Mouse (Mus musculus): Measurements from ENCODE around the gene Ptpdc1. TPM values are rescaled to one million over a fixed set of nuclear protein-coding genes. Genes with fewer than 3 reads are reported as not detected.
A peak's percentile ranks its signal among the peaks of the same experiment; 100 is the strongest.

The Ptpdc1 gene
- polyA plus RNA-seq, 1 experiment from 2014 or later: 17.2 TPM

DNA sequence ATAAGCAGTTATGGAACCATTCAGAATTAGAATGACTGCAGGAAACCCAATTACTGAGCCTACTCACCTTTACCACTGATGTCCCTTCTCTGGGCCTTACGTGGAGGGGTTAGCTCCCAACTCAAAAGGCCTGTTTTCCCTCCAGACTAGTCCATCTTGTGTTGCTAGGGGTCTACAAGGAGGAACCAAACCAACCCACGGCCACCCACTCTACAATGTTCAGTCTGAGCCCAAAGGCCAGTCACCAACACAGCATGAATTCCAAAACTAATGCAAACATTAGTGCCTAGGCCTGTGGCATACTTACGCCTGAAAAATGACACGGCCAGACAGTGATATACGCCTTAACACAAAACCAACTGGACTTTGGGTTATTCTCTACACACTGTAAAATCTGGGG is 92.0 kb downstream of the Ptpdc1 start:
- Histone ChIP-seq H3K4me2 (no peak overlapping the region), H3K9me3 (ENCODE audit: control insufficient read depth, low read length) (no peaks in the 10 kb centered on the region), H3K27ac (ENCODE audit: low read depth, low read length) (no peak overlapping the region), H3K36me3 (ENCODE audit: control insufficient read depth, insufficient read depth, low read length) (peaks cover 2% of the 10 kb centered on the region; the same call in 1 of the 2 replicates), H3K4me1 (ENCODE audit: control insufficient read depth, insufficient read depth, low read length) (no peaks in the 10 kb centered on the region), H3K27me3 (ENCODE audit: control insufficient read depth, insufficient read depth, low read length) (no peaks in the 10 kb centered on the region), H3K4me3 (ENCODE audit: low read depth, low read length) (no peak overlapping the region), H3K9ac (ENCODE audit: low read length) (no peak overlapping the region)
- 85% methylated on average over 5 of the region's 5 CpGs for WGBS
- DNase-seq (ENCODE audit: low spot score, missing footprints): no peak
- ATAC-seq (ENCODE audit: low FRiP score): no peak

DNA sequence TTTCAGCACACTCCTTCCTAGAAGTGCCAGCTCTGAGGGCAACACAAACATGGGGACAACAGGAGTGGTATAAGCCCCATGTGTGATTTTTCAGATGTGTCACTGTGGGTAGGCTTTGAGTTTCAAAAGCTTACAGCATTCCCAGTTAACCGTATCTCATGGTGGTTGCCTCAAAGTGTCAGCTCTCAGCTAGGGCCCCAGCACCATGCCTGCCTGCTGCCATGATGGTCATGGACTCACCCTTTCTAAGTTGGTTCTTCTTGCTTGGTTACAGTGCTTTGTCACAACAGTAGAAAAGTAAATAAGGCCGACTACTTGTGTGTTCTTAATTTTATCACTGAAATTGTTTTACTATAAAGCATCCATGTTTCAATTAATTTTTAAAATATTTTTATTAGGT is 94.0 kb downstream of the Ptpdc1 start:
- no peak for ATAC-seq (ENCODE audit: low FRiP score)
- 83% methylated on average over 2 of the region's 2 CpGs for WGBS
- no peak overlapping the region for H3K9ac ChIP-seq (ENCODE audit: low read length)

DNA sequence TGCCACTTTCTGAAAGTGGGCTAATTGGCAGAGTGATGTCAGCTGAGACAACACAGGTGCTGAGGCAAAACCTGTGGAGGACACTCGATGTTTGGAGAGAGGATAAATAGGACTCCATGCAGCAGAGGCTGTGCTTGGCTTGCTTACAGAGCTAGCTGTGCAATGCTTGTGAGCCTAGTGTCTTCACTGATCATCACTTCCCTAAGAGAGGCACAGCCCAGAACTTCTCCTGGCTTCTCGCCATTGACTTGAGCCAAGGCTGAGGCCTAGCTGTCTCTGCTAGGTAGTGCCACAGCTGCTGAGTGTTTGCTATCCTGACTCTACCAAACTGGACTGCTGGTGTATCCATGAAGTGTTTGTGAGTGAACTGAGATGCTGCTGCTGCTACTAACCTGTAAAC is 94.8 kb downstream of the Ptpdc1 start:
- Histone ChIP-seq H3K4me3 (ENCODE audit: low read depth, low read length) (no peak overlapping the region), H3K36me3 (ENCODE audit: control insufficient read depth, insufficient read depth, low read length) (no peaks in the 10 kb centered on the region), H3K4me1 (ENCODE audit: control insufficient read depth, insufficient read depth, low read length) (no peaks in the 10 kb centered on the region), H3K9ac (ENCODE audit: low read length) (no peak overlapping the region), H3K27ac (ENCODE audit: low read depth, low read length) (no peak overlapping the region), H3K9me3 (ENCODE audit: control insufficient read depth, low read length) (no peaks in the 10 kb centered on the region), H3K4me2 (no peak overlapping the region), H3K27me3 (ENCODE audit: control insufficient read depth, insufficient read depth, low read length) (no peaks in the 10 kb centered on the region)
- DNase-seq (ENCODE audit: low spot score, missing footprints) (peak; percentile 84), ATAC-seq (ENCODE audit: low FRiP score) (no peak)
- 78% methylated on average over 2 of the region's 2 CpGs for WGBS

More for the DNA sequence above, 94.0 kb downstream of the Ptpdc1 start:
- H3K36me3 ChIP-seq (ENCODE audit: control insufficient read depth, insufficient read depth, low read length): no peaks in the 10 kb centered on the region
- H3K4me3 ChIP-seq (ENCODE audit: low read depth, low read length): no peak overlapping the region
- DNase-seq (ENCODE audit: low spot score, missing footprints): peak; percentile 75
- no peaks in the 10 kb centered on the region for H3K27me3 ChIP-seq (ENCODE audit: control insufficient read depth, insufficient read depth, low read length)
- no peak overlapping the region for H3K27ac ChIP-seq (ENCODE audit: low read depth, low read length)
- no peak overlapping the region for H3K4me2 ChIP-seq
- no peaks in the 10 kb centered on the region for H3K9me3 ChIP-seq (ENCODE audit: control insufficient read depth, low read length)
- no peaks in the 10 kb centered on the region for H3K4me1 ChIP-seq (ENCODE audit: control insufficient read depth, insufficient read depth, low read length)

DNA sequence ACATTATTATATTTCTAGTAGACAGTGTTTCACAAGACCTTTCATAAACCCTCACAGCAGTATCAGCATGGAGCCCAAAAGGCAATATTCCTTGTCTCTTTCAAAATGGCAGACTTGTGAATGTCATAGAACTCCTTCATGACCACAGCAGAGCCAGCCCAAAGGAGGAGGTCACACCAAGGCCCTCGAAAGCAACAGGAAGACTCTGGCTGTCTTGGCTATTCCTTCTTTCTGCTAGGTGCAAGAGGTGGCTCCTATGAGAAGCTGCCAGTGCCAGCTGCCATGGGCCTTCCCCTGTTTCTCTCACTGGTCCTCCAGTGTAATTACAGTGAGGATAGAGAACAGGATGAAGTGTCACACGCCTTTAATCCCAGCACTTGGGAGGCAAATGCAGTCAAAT is 96.4 kb downstream of the Ptpdc1 start:
- Histone ChIP-seq H3K27ac (ENCODE audit: low read depth, low read length) (no peak overlapping the region), H3K36me3 (ENCODE audit: control insufficient read depth, insufficient read depth, low read length) (no peaks in the 10 kb centered on the region), H3K9ac (ENCODE audit: low read length) (no peak overlapping the region), H3K9me3 (ENCODE audit: control insufficient read depth, low read length) (no peaks in the 10 kb centered on the region), H3K4me3 (ENCODE audit: low read depth, low read length) (no peak overlapping the region), H3K27me3 (ENCODE audit: control insufficient read depth, insufficient read depth, low read length) (no peaks in the 10 kb centered on the region), H3K4me1 (ENCODE audit: control insufficient read depth, insufficient read depth, low read length) (no peaks in the 10 kb centered on the region), H3K4me2 (no peak overlapping the region)
- DNase-seq (ENCODE audit: low spot score, missing footprints) (peak; percentile 84), ATAC-seq (ENCODE audit: low FRiP score) (peak; percentile 42; the same call in 1 of the 2 replicates)
- 58% methylated on average over 2 of the region's 2 CpGs for WGBS

DNA sequence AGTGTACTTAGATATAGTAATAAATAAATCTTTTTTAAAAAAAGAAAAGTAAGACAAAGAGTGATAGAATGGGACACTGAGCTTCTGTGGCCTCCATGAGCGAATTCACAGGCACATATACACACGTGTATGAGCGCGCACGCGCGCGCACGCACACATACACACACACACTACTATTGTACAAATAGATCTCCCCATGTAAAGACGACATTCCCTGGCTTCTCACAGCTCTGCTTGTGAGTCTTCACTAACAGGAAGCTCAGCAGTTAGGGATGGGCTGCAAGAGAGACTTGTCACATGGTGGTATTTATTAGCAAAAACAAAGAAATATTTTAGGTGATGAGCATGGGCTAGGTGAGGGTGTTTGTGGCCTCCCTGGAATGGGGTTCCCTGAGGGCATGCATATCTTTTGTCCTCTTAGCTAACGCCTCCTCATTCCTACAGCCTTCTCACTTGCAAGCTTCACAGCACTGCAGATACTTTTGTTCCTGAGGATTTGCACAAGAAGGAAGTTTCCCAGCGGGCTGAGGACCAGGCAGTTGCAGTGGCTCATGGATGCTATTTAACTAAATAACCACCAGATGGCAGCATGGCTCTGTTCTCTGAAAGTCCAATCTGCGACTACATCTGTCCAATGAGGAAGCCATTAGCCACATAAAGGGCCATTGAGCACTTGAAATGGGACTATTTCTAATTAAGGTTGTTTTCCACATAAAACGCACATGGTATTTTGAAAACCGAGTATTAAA is 97.2 kb downstream of the Ptpdc1 start:
- H3K4me1 ChIP-seq (ENCODE audit: control insufficient read depth, insufficient read depth, low read length): no peaks in the 10 kb centered on the region
- no peak overlapping the region for H3K9ac ChIP-seq (ENCODE audit: low read length)
- H3K4me3 ChIP-seq (ENCODE audit: low read depth, low read length): no peak overlapping the region
- H3K27me3 ChIP-seq (ENCODE audit: control insufficient read depth, insufficient read depth, low read length): no peaks in the 10 kb centered on the region
- ATAC-seq (ENCODE audit: low FRiP score) (peak; percentile 67), DNase-seq (ENCODE audit: low spot score, missing footprints) (peak; percentile 96)
- 57% methylated on average over 15 of the region's 15 CpGs for WGBS
- H3K36me3 ChIP-seq (ENCODE audit: control insufficient read depth, insufficient read depth, low read length): no peaks in the 10 kb centered on the region
- no peaks in the 10 kb centered on the region for H3K9me3 ChIP-seq (ENCODE audit: control insufficient read depth, low read length)
- no peak overlapping the region for H3K4me2 ChIP-seq
- no peak overlapping the region for H3K27ac ChIP-seq (ENCODE audit: low read depth, low read length)

MicroRNAs encoded within 50 kb of the gene (microRNA counts, 519-probe panel; counts per million panel counts)
- microRNA mmu-let-7a (6,617 counts per million, percentile 87 among the panel's probes with 10 or more counts), microRNA mmu-let-7d (5,374 counts per million, percentile 67 among the panel's probes with 10 or more counts), microRNA mmu-let-7f (5,130 counts per million, percentile 58 among the panel's probes with 10 or more counts)

Small RNAs within 50 kb of the gene (microRNA-seq; reads per million reads assigned to microRNA genes)
- gene Gm24111: not detected
- 46.6 reads per million, percentile 45 among the genes with 10 or more reads in this experiment for gene Mirlet7a-1
- 1,610 reads per million, percentile 82 among the genes with 10 or more reads in this experiment for gene Mirlet7d
- not detected for gene Mirlet7f-1

Other genes starting within 250 kb of the Ptpdc1 start
- gene Zfp169, start 112.2 kb downstream of the Ptpdc1 start, polyA plus RNA-seq (2014; fragmentation: Nextera tagmentation; extraction: Ambion mirVana): 8.5 and 9.0 TPM in 2 replicates
- gene A830005F24Rik, start 112.1 kb downstream of the Ptpdc1 start, polyA plus RNA-seq (2014; fragmentation: Nextera tagmentation; extraction: Ambion mirVana): 2.9 and 3.1 TPM in 2 replicates
- 0.19 and 0.46 TPM in 2 replicates for gene Barx1, start 37.3 kb upstream of the Ptpdc1 start, polyA plus RNA-seq (2014; fragmentation: Nextera tagmentation; extraction: Ambion mirVana)
- gene Phf2, start 245.5 kb upstream of the Ptpdc1 start, polyA plus RNA-seq (2014; fragmentation: Nextera tagmentation; extraction: Ambion mirVana): 9.8 and 10.7 TPM in 2 replicates

Measured in midbrain, embryonic 11.5 days (tissue).